Mouse (Mus musculus) heart, embryonic 11.5 days (tissue): ENCODE data around the gene Epha4. TPM values are rescaled to one million over a fixed set of nuclear protein-coding genes. Genes with fewer than 3 reads are reported as not detected.

ENCODE experiments used
- ATAC-seq: fragments of 200-750 bp; cut with Nextera tagmentation; replicated peaks from 2 replicates; pipeline ENCODE4 v1.8.0; 2017; ENCODE audit warnings: moderate library complexity; ENCODE audit not compliant: insufficient number of reproducible peaks, low FRiP score, low TSS enrichment
- H3K27ac ChIP-seq: fragments of 300-500 bp; sonication (generic); 2 replicates; pipeline ENCODE4 v1.5.1; 2014; ENCODE audit warnings: mild to moderate bottlenecking, low read depth, low read length
- H3K27me3 ChIP-seq: fragments of 300-500 bp; sonication (generic); 2 replicates; pipeline ENCODE4 v1.6.1; 2014; ENCODE audit warnings: mild to moderate bottlenecking, low read length, mixed read lengths; ENCODE audit not compliant: control insufficient read depth, insufficient read depth
- H3K36me3 ChIP-seq: fragments of 300-500 bp; sonication (generic); 2 replicates; pipeline ENCODE4 v1.6.1; 2014; ENCODE audit warnings: mild to moderate bottlenecking, low read length, moderate library complexity, mixed read lengths; ENCODE audit not compliant: control insufficient read depth, insufficient read depth
- H3K4me1 ChIP-seq: fragments of 300-500 bp; sonication (generic); 2 replicates; pipeline ENCODE4 v1.6.1; 2014; ENCODE audit warnings: low read length; ENCODE audit not compliant: control insufficient read depth, insufficient read depth
- H3K4me2 ChIP-seq: fragments of 300-500 bp; sonication (generic); 2 replicates; pipeline ENCODE4 v1.6.1; 2014; ENCODE audit warnings: mild to moderate bottlenecking, moderate library complexity
- H3K4me3 ChIP-seq: fragments of 300-500 bp; sonication (generic); 2 replicates; pipeline ENCODE4 v1.5.1; 2014; ENCODE audit warnings: low read depth, low read length
- H3K9ac ChIP-seq: fragments of 300-500 bp; sonication (generic); 2 replicates; pipeline ENCODE4 v1.6.1; 2014; ENCODE audit warnings: mild to moderate bottlenecking, low read depth, low read length, moderate library complexity
- H3K9me3 ChIP-seq: fragments of 300-500 bp; sonication (generic); replicated peaks from 2 replicates; pipeline ENCODE4 v1.6.1; 2016; ENCODE audit warnings: low read length; ENCODE audit not compliant: control insufficient read depth
- WGBS: fragments of 180-500 bp; shearing (Covaris S2); extraction: QIAGEN DNeasy Blood & Tissue Kit; methylation state at CpG from one replicate; pipeline ENCODE4 v1.1.7; 2014; ENCODE audit not compliant: insufficient replicate concordance; 5-methylcytosine and 5-hydroxymethylcytosine counted together
- polyA plus RNA-seq: library from polyadenylated mRNA; unstranded; fragments of >200 nt; fragmentation: Nextera tagmentation; extraction: Ambion mirVana; gene quantifications from 2 replicates; pipeline ENCODE4 v1.2.1, GENCODE M21; 2014

Epha4 gene
- polyA plus RNA-seq, 1 experiment from 2014 or later: 7.4 TPM

- peak overlapping the region; percentile 8; the same call in 1 of the 2 replicates for H3K4me2 ChIP-seq
- H3K9ac ChIP-seq: no peak overlapping the region
- peaks cover 2% of the 10 kb centered on the region; the same call in 1 of the 2 replicates for H3K36me3 ChIP-seq
- 56% methylated on average over 21 of the region's 21 CpGs for WGBS
- ATAC-seq: no peak
- H3K9me3 ChIP-seq: no peaks in the 10 kb centered on the region
- no peak overlapping the region for H3K27ac ChIP-seq
- H3K4me3 ChIP-seq: no peak overlapping the region
- H3K27me3 ChIP-seq: no peaks in the 10 kb centered on the region; the same call in 1 of the 2 replicates
- peaks cover 14% of the 10 kb centered on the region; the same call in 1 of the 2 replicates for H3K4me1 ChIP-seq
These were observed 8.6 kb downstream of the Epha4 start for GRCm38 (mm10) chr1:77506038-77506855.

GRCm38 (mm10) chr1:77505263-77505662, 9.6 kb downstream of the Epha4 start:
- Histone ChIP-seq H3K36me3 (peaks cover 2% of the 10 kb centered on the region; the same call in 1 of the 2 replicates), H3K9ac (no peak overlapping the region), H3K9me3 (no peaks in the 10 kb centered on the region), H3K4me1 (peaks cover 14% of the 10 kb centered on the region; the same call in 1 of the 2 replicates), H3K4me3 (no peak overlapping the region), H3K27ac (no peak overlapping the region), H3K27me3 (no peaks in the 10 kb centered on the region; the same call in 1 of the 2 replicates), H3K4me2 (no peak overlapping the region; the same call in 1 of the 2 replicates)
- WGBS: 57% methylated on average over 8 of the region's 8 CpGs
- ATAC-seq: no peak

DNA sequence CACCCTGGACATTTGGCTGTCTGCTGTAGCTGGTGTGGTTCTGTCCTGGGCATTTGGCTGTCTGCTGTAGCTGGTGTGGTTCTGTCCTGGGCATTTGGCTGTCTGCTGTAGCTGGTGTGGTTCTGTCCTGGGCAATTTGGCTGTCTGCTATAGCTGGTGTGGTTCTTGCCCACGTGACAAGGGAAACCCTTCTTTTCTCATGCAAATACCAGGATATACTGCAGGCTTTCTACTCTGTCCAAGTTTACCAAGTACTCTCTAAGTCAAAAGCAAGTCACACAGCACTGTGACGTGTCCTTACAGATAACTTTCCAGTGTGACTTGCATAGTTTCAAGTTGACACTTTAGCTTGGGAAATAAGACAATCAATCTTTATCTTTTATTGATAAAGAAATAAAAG, 10.1 kb downstream of the Epha4 start:
- Histone ChIP-seq H3K36me3 (peaks cover 2% of the 10 kb centered on the region; the same call in 1 of the 2 replicates), H3K27ac (no peak overlapping the region), H3K9ac (no peak overlapping the region), H3K9me3 (no peaks in the 10 kb centered on the region), H3K4me2 (no peak overlapping the region; the same call in 1 of the 2 replicates), H3K27me3 (no peaks in the 10 kb centered on the region; the same call in 1 of the 2 replicates), H3K4me3 (no peak overlapping the region), H3K4me1 (peaks cover 14% of the 10 kb centered on the region; the same call in 1 of the 2 replicates)
- WGBS: 32% methylated on average over 2 of the region's 2 CpGs
- ATAC-seq: no peak

- 77% methylated on average over 8 of the region's 8 CpGs for WGBS
- H3K4me3 ChIP-seq: no peak overlapping the region
- peaks cover 4% of the 10 kb centered on the region; the same call in 1 of the 2 replicates for H3K36me3 ChIP-seq
These were observed 11.1 kb downstream of the Epha4 start for GRCm38 (mm10) chr1:77503711-77504181.

DNA sequence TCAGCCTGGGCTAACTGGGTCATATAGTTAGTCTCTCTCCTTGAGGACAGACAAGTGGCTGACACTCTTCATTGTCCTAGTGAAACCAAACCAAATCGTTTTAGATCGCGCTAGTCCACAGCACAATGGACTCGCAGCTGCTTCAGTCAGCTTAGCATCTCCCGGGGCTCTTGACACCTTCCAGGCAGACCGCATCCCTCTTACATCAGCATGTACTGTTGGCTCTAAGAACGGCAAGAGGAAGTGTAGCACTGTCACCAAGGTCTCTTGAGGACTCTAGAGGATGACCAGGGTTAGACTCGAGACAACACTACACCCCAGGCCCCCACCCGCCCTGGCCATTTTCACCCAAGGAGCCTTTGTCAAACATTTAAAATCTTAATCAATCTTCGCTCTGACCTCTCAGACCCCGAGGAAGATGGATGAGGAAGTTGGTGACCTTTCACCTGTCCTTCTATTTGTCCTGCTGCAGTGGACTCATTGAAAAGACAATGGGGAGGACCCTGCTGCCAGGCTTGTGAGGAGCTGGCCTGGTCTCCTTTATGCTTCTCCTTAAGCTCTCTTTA, 12.3 kb downstream of the Epha4 start:
- ATAC-seq: no peak
- Histone ChIP-seq H3K4me3 (no peak overlapping the region), H3K9me3 (no peaks in the 10 kb centered on the region), H3K9ac (no peak overlapping the region), H3K27me3 (no peaks in the 10 kb centered on the region; the same call in 1 of the 2 replicates), H3K27ac (no peak overlapping the region), H3K4me1 (peaks cover 14% of the 10 kb centered on the region; the same call in 1 of the 2 replicates), H3K4me2 (no peak overlapping the region), H3K36me3 (peaks cover 4% of the 10 kb centered on the region; the same call in 1 of the 2 replicates)
- 42% methylated on average over 11 of the region's 11 CpGs for WGBS

More at GRCm38 (mm10) chr1:77503711-77504181, 11.1 kb downstream of the Epha4 start:
- H3K27me3 ChIP-seq: no peaks in the 10 kb centered on the region; the same call in 1 of the 2 replicates
- no peaks in the 10 kb centered on the region for H3K9me3 ChIP-seq
- no peak overlapping the region for H3K4me2 ChIP-seq
- ATAC-seq: no peak
- H3K9ac ChIP-seq: no peak overlapping the region
- H3K27ac ChIP-seq: no peak overlapping the region
- peaks cover 14% of the 10 kb centered on the region; the same call in 1 of the 2 replicates for H3K4me1 ChIP-seq

GRCm38 (mm10) chr1:77501363-77501933, 13.4 kb downstream of the Epha4 start:
- no peaks in the 10 kb centered on the region; the same call in 1 of the 2 replicates for H3K27me3 ChIP-seq
- H3K4me2 ChIP-seq: no peak overlapping the region
- peaks cover 2% of the 10 kb centered on the region; the same call in 1 of the 2 replicates for H3K36me3 ChIP-seq
- 71% methylated on average over 13 of the region's 13 CpGs for WGBS
- H3K27ac ChIP-seq: no peak overlapping the region
- H3K9me3 ChIP-seq: no peaks in the 10 kb centered on the region
- H3K4me3 ChIP-seq: no peak overlapping the region
- peaks cover 18% of the 10 kb centered on the region for H3K4me1 ChIP-seq
- no peak for ATAC-seq
- no peak overlapping the region for H3K9ac ChIP-seq

DNA sequence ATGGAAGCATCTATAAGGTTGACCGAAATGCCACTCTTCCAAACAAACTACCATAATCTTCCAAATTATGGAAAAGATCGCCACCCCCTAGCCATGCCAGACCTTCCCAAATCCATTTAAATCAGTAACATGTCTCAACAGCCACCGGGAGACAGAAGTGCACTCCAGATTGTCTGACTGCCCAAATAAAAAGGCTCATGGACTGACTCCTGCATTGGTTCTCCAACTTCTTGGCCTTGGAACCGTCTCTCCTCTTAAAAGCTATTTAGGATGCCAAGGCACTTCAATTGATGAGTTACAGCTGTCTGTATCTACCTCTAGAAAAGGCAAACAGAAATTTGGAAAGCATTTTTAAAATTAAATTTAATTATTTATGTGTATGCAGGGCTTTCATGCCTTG, 17.4 kb downstream of the Epha4 start:
- Histone ChIP-seq H3K36me3 (peaks cover 2% of the 10 kb centered on the region; the same call in 1 of the 2 replicates), H3K4me2 (no peak overlapping the region), H3K27ac (no peak overlapping the region), H3K9ac (no peak overlapping the region), H3K4me3 (no peak overlapping the region), H3K27me3 (no peaks in the 10 kb centered on the region), H3K4me1 (peaks cover 7% of the 10 kb centered on the region), H3K9me3 (no peaks in the 10 kb centered on the region)
- WGBS: 59% methylated on average over 4 of the region's 4 CpGs
- ATAC-seq: no peak

- H3K4me2 ChIP-seq: peak overlapping the region; percentile 54
- no peak overlapping the region for H3K27ac ChIP-seq
- peak overlapping the region; percentile 25 for H3K4me3 ChIP-seq
- no peaks in the 10 kb centered on the region for H3K27me3 ChIP-seq
- ATAC-seq: no peak
- H3K36me3 ChIP-seq: peaks cover 2% of the 10 kb centered on the region; the same call in 1 of the 2 replicates
- no peaks in the 10 kb centered on the region for H3K9me3 ChIP-seq
- peaks cover 9% of the 10 kb centered on the region for H3K4me1 ChIP-seq
- H3K9ac ChIP-seq: no peak overlapping the region
- WGBS: 19% methylated on average over 11 of the region's 11 CpGs
These were observed 18.3 kb downstream of the Epha4 start for GRCm38 (mm10) chr1:77496468-77497181.
